Mouse (Mus musculus) splenic B cell, adult 2 months (primary cell): ENCODE measurements around the gene Pwp2.
A peak's percentile ranks its signal among the peaks of the same experiment; 100 is the strongest.
"Not testable (repeated sequence)": the region's sequence is repeated elsewhere in the genome, so short reads cannot be mapped to it uniquely, and the experiment has no call there.

Source experiments
- DNase-seq: peaks from one replicate; pipeline ENCODE4 v3.0.0-alpha.2; 2011; ENCODE audit warnings: low read depth, low spot score
- H3K27me3 ChIP-seq: 2 replicates; pipeline ENCODE4 v1.6.1; 2012; ENCODE audit warnings: mild to moderate bottlenecking, low read length, moderate library complexity, mixed read lengths; ENCODE audit not compliant: control insufficient read depth, poor library complexity, insufficient read depth, severe bottlenecking
- H3K36me3 ChIP-seq: 2 replicates; pipeline ENCODE4 v1.6.1; 2012; ENCODE audit warnings: mild to moderate bottlenecking, low read length, moderate library complexity, mixed read lengths; ENCODE audit not compliant: control insufficient read depth, poor library complexity, insufficient read depth, severe bottlenecking

Gene Pwp2

GRCm38 (mm10) chr10:78140251-78140600 lies 44.7 kb downstream of the Pwp2 start:
- Histone ChIP-seq H3K27me3 (no peaks in the 10 kb centered on the region), H3K36me3 (no peaks in the 10 kb centered on the region)
- DNase-seq = no peak

GRCm38 (mm10) chr10:78139572-78140250 lies 45.2 kb downstream of the Pwp2 start:
- H3K36me3 ChIP-seq = no peaks in the 10 kb centered on the region
- DNase-seq = no peak
- no peaks in the 10 kb centered on the region for H3K27me3 ChIP-seq

DNA sequence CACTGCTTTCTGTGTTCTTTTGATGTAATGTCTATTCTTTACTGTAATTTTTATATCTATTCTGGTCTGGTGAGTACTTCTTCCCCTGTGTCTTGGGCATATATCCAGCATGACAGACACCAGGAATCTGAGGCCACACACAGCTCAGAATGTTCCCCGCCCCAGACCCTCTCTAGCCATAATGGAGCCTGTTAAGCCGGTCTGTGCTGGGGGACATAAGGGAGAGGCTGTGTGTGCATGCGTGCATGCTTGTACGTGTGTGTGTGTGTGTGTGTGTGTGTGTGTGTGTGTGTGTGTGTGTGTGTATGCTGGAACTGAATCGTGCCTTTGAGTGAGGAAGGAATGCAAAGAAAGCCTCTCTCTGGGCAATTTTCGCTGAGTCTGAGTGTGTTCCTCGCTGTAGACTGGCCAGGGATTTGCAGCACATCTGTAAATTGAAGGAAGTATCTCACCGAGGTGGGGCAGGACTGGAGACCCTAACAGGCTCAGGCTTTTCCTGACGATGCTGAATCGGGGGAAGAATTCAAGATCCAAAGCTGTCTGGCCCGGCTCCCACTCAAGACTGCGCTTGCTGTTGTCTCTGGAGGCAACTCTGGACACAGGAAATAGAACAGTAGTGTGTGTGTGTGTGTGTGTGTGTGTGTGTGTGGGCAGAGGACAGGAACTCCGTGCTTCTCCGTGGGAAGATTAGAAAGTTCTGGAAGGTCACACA lies 46.0 kb downstream of the Pwp2 start:
- no peak for DNase-seq
- Histone ChIP-seq H3K36me3 (no peaks in the 10 kb centered on the region), H3K27me3 (no peaks in the 10 kb centered on the region)

DNA sequence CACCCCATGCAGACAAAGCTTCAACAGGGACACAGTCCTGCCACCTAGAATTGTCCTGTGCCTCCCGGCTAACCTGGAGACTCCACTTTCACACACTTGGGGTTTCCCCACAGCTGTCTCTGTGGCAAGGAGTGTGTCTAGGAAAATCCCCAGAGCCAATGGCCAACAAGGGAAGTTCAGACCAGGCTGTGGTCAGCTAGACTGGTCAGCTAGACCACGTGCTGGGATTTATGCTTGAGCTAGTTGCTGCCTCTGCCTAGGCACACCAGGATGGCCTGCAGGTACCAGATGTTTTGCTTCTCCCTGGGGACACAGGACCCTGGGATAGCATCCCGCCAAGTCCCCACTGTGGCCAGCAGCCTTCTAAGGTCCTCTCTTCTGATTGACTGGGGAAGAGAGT lies 47.8 kb downstream of the Pwp2 start:
- H3K27me3 ChIP-seq = no peaks in the 10 kb centered on the region
- no peak for DNase-seq
- H3K36me3 ChIP-seq = no peaks in the 10 kb centered on the region

GRCm38 (mm10) chr10:78135947-78136346 lies 49.0 kb downstream of the Pwp2 start:
- no peaks in the 10 kb centered on the region for H3K27me3 ChIP-seq
- DNase-seq = no peak
- no peaks in the 10 kb centered on the region for H3K36me3 ChIP-seq

- peak; percentile 55 for DNase-seq
- Histone ChIP-seq H3K27me3 (no peaks in the 10 kb centered on the region), H3K36me3 (no peaks in the 10 kb centered on the region)
Observed at GRCm38 (mm10) chr10:78134975-78135798, 49.8 kb downstream of the Pwp2 start.

DNA sequence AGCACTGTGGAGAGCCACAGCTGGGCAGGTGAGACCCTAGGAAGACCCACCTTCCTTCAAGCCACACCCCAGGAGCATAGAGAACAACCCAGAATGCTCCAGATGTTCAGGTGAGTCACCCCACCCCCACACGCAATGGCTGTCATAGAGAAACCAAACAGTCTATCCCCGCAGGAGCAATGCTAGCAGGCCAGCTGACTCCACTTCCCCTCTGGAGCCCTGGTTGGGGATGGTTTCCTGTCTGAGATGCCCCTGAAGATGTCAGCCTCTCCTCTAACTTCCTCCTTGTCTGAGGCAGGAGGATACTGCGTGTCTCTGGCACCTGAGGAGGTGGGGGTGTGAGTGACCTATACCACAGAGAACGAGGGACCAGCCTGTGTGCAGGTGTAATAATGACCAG lies 50.5 kb downstream of the Pwp2 start:
- no peaks in the 10 kb centered on the region for H3K36me3 ChIP-seq
- no peaks in the 10 kb centered on the region for H3K27me3 ChIP-seq
- DNase-seq = peak; percentile 66

DNA sequence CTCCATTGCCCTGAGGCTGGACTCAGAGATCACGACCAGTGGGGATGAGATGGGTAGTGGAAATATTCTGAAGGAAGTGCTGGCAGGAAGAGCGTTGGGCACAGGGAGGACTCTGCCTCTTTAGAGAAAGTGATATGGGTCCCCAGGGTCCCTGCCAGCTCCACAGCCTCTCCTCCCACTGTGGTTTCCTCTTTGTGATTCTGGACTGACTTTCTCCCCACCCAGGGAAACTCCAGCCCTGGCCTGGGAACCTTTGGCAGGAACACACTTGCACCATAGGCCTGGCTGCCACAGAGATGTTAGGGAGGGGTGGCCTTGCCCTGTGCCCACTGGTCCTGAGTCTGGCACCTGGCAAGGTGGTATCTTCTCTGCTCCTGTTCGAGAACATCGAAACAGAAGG lies 55.0 kb downstream of the Pwp2 start:
- Histone ChIP-seq H3K36me3 (no peaks in the 10 kb centered on the region), H3K27me3 (no peaks in the 10 kb centered on the region)
- DNase-seq = no peak

DNA sequence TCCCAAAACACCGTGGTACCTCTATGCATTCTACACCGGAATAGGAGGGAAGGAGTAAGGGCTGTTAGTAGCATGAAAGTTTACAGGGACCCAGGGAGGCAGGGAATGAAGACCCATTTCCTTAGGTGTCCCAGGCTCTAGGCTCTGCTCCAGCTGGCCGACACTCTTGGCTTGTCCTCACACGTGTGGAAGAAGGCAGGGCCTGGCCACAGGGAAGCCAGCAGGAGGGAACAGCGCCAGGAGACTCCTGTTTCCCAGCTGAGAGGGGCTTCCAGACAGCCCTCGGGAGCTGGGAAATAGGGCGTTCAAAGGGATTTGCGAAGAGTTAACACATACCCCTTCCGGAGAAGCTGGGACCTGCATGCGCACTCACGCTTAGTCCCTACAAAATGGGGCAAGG lies 55.5 kb downstream of the Pwp2 start:
- no peak for DNase-seq
- Histone ChIP-seq H3K36me3 (no peaks in the 10 kb centered on the region), H3K27me3 (no peaks in the 10 kb centered on the region)

GRCm38 (mm10) chr10:78128647-78129046 lies 56.3 kb downstream of the Pwp2 start:
- DNase-seq = no peak
- Histone ChIP-seq H3K36me3 (no peaks in the 10 kb centered on the region), H3K27me3 (no peaks in the 10 kb centered on the region)

- no peak for DNase-seq
- Histone ChIP-seq H3K27me3 (no peaks in the 10 kb centered on the region), H3K36me3 (no peaks in the 10 kb centered on the region)
Observed at GRCm38 (mm10) chr10:78127931-78128330, 57.0 kb downstream of the Pwp2 start.

DNA sequence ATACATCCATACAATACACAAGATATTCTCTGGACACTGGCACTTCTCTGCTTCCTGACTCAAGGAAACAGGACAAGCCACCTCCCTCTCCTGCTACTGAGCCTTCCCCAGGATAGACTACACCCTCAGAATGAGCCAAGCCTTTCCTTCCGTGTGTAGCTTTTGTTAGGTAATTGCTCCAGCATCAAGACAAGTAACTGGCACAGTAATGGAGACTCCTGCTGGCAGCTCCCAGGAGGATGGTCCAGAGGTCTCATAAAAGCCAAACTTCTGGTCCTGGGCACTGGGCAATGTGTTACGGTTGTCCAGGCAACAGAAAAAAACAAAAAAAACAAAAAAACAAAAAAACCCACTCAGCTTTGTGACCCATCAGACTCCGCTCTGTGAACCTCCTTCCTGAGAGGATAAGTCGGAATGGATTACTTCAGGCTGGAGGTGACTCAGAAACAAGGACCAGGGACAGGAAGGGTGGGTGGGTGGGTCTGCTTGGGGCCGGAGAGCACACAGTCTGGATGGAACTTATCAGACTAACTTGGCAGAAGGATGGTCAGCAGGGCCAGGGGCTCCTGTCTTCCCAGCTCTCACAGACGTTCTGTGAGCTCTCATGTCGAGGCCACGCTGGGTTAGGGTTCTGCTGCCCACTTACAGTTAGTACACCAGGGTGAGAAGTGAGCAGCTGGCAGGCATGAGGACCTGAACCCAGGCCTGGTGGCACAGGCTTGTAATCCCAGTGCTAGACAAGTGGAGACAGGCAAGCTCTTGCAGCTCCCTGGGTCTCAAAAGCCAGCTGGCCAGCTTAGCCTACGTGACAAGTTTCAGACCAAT lies 57.7 kb downstream of the Pwp2 start:
- Histone ChIP-seq H3K27me3 (no peaks in the 10 kb centered on the region), H3K36me3 (no peaks in the 10 kb centered on the region)
- DNase-seq = no peak

GRCm38 (mm10) chr10:78126311-78126710 lies 58.6 kb downstream of the Pwp2 start:
- no peak for DNase-seq
- no peaks in the 10 kb centered on the region for H3K36me3 ChIP-seq
- H3K27me3 ChIP-seq = no peaks in the 10 kb centered on the region

GRCm38 (mm10) chr10:78125061-78125460 lies 59.9 kb downstream of the Pwp2 start:
- H3K36me3 ChIP-seq, H3K27me3 ChIP-seq, DNase-seq: not testable (repeated sequence)
